Mouse (Mus musculus): ENCODE measurements around the gene Cc2d1b. TPM values are rescaled to one million over a fixed set of nuclear protein-coding genes. Genes with fewer than 3 reads are reported as not detected.

The Cc2d1b gene
- polyA plus RNA-seq (2014; fragmentation: Illumina TruSeq; extraction: RNeasy Lipid Tissue Mini Kit (QIAGEN cat#74804); ENCODE audit: low read depth, low replicate concordance), result 39.2 TPM

DNA sequence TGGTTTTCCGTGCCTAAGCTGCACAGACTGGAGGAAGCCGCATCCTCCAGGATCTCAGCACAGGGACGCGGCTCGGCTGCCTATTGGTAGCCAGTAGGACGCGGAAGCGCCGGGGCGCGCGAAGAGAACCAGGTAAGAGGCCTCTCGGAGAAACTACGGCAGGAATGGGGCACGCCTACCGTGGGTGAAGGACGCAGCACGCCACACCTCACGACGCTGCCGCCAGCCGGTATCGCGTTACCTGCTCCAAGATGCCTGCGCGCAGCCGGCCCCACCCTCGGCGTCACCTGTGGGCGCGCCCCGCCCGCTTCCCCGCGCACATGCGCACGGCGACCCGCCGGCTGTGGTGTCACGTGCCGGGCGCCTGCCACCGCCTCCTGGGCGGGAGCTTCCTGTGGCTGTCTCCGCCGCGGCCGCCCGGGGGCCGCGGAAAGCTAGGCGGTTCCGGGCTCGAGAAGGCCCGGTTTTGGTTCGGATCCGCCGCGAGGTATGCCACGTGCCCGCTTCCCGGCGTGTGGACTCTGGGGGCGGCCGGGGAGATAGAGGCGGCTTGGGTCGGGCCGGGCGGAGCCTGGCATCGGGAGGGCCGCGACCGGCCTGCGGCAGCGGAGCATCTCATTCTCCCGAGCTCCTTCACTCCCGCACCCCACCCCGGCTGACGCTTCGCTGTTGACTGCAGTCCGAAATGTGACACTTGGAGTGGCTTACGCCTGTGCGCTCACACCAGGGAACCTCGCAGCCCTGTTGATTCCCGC, at the start of gene Cc2d1b:
Cc2d1b (plus strand) TSS at position 354 of the 755 bp plus-strand sequence.

DNA sequence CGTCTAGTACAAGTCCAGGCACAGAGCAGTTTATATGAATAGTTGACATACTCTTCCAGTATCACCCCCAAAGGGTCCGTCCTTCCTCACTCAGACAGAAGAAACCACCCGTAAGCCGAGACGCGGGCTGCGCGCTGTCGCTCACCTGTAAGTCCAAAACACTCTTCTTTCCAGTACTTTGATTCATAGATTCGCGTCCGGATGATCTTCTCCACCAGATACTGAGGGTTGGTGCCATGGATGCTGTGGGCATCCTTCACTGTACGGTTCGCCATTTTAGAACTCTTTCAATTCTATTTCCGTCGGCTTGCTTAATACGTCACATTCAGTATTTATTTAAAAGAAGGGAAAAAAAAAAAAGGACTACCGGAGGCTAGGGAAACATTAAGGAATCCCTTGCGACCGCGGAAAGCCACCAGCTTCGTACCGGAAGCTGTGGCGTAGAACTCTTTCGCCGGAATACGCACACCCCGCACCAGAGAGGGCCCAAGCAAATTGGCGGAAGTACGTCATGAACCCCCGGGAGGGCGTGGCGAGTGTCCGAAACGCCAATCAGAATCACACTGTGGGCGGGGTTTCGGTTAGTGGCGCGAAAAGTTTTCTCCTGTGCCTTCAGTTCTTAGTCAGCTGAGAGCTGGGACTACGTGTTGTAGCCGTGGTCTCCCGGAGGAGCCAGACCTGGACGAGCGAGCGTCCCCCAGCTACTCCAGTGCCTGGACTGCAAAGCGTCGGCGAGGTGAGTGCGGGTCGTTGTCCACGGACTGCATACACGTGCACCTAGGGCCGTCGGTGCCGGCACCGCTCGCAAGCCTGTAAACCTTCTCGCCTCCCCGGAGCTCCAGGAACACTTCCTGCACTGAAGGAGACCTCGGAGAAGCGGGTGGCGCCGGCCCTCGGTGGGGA, 40.6 kb upstream of the Cc2d1b start, which contains the start of the genes Prpf38a and Orc1:
Prpf38a (minus strand) TSS at position 497 of the 903 bp plus-strand sequence.
Orc1 (plus strand) TSS at position 584 of the 903 bp plus-strand sequence.

Other genes with a start within 250 kb of the Cc2d1b start
- gene Shisal2a, start 236.6 kb upstream of the Cc2d1b start, polyA plus RNA-seq (2014; fragmentation: Illumina TruSeq; extraction: RNeasy Lipid Tissue Mini Kit (QIAGEN cat#74804); ENCODE audit: low read depth, low replicate concordance), result 1.1 TPM
- 22.2 TPM for gene Gpx7, start 213.0 kb upstream of the Cc2d1b start, polyA plus RNA-seq (2014; fragmentation: Illumina TruSeq; extraction: RNeasy Lipid Tissue Mini Kit (QIAGEN cat#74804); ENCODE audit: low read depth, low replicate concordance)
- 35.2 TPM for gene Tut4, start 160.5 kb upstream of the Cc2d1b start, polyA plus RNA-seq (2014; fragmentation: Illumina TruSeq; extraction: RNeasy Lipid Tissue Mini Kit (QIAGEN cat#74804); ENCODE audit: low read depth, low replicate concordance)
- 28.8 TPM for gene Prpf38a, start 40.6 kb upstream of the Cc2d1b start, polyA plus RNA-seq (2014; fragmentation: Illumina TruSeq; extraction: RNeasy Lipid Tissue Mini Kit (QIAGEN cat#74804); ENCODE audit: low read depth, low replicate concordance)
- gene Orc1, start 40.5 kb upstream of the Cc2d1b start, polyA plus RNA-seq (2014; fragmentation: Illumina TruSeq; extraction: RNeasy Lipid Tissue Mini Kit (QIAGEN cat#74804); ENCODE audit: low read depth, low replicate concordance), result 0.52 TPM
- gene 3110021N24Rik, start 99.7 kb downstream of the Cc2d1b start, polyA plus RNA-seq (2014; fragmentation: Illumina TruSeq; extraction: RNeasy Lipid Tissue Mini Kit (QIAGEN cat#74804); ENCODE audit: low read depth, low replicate concordance), result 0.16 TPM
- 9.0 TPM for gene Zfyve9, start 160.9 kb downstream of the Cc2d1b start, polyA plus RNA-seq (2014; fragmentation: Illumina TruSeq; extraction: RNeasy Lipid Tissue Mini Kit (QIAGEN cat#74804); ENCODE audit: low read depth, low replicate concordance)
- 103 TPM for gene Btf3l4, start 213.7 kb downstream of the Cc2d1b start, polyA plus RNA-seq (2014; fragmentation: Illumina TruSeq; extraction: RNeasy Lipid Tissue Mini Kit (QIAGEN cat#74804); ENCODE audit: low read depth, low replicate concordance)
- 41.1 TPM for gene Txndc12, start 214.7 kb downstream of the Cc2d1b start, polyA plus RNA-seq (2014; fragmentation: Illumina TruSeq; extraction: RNeasy Lipid Tissue Mini Kit (QIAGEN cat#74804); ENCODE audit: low read depth, low replicate concordance)
- gene Kti12, start 227.8 kb downstream of the Cc2d1b start, polyA plus RNA-seq (2014; fragmentation: Illumina TruSeq; extraction: RNeasy Lipid Tissue Mini Kit (QIAGEN cat#74804); ENCODE audit: low read depth, low replicate concordance), result 16.1 TPM
- not detected for gene A730015C16Rik, start 228.7 kb downstream of the Cc2d1b start, polyA plus RNA-seq (2014; fragmentation: Illumina TruSeq; extraction: RNeasy Lipid Tissue Mini Kit (QIAGEN cat#74804); ENCODE audit: low read depth, low replicate concordance)